ENCODE assay signal across 2 mouse cellular contexts in genomic region chr6:39785944-39786343, GRCm38 (mm10).
TF ChIP-seq lines count a peak whose summit lies in the region.

No protein-coding gene starts in this region.

TF ChIP-seq in CH12.LX, 34 proteins besides CTCF, POLR2A, EP300 and RAD21 (continued from another document):
- no peak for TF ChIP-seq ZKSCAN1 (IDR thresholded peaks at IDR 0.05; ENCODE audit: borderline replicate concordance, low read depth, low read length)

TF ChIP-seq in myocyte, 11 proteins besides CTCF, POLR2A, EP300 and RAD21 (continued from another document):
- TF ChIP-seq TCF3 (IDR thresholded peaks at IDR 0.05; ENCODE audit: insufficient read length, low read depth), result no peak
TF ChIP-seq in myocyte: peak in this region for 0.
